Mouse (Mus musculus) common myeloid progenitor, adult 5-6 weeks (primary cell): Measurements from ENCODE around the gene Vmn2r80. TPM values are rescaled to one million over a fixed set of nuclear protein-coding genes. Genes with fewer than 3 reads are reported as not detected.
"Not testable (repeated sequence)": the region's sequence is repeated elsewhere in the genome, so short reads cannot be mapped to it uniquely, and the experiment has no call there.

Experiments
- ATAC-seq: replicated peaks from 2 replicates; pipeline ENCODE4 v1.8.0; 2016; ENCODE audit warnings: low read depth, mild to moderate bottlenecking, moderate TSS enrichment, inconsistent platforms; ENCODE audit not compliant: poor library complexity, severe bottlenecking
- total RNA-seq: library from RNA; stranded (forward); fragments of 200-1000, 187-1606 nt; gene quantifications from 2 replicates; pipeline ENCODE4 v1.2.3, GENCODE M21; 2017

Gene Vmn2r80
- not detected in 2 replicates for total RNA-seq

DNA sequence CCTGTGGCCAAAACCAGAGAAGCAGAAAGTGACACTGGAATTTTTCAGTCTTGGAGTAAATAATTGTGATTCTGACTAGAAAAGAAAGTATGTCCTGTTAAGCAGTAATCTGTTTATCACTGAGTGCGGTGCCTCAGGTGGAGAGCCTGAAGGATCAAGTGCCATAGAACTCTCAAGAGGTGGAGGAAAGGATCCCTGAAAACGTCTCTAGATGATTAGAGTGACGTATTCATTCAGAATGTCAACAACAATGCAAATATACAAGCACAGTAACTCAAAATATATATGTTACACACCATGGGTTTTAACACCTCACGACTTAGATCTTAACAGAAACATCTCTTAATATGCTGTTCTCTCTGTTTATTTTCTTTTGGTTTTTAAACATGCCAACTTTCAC is at the start of gene Vmn2r80:
TSS of gene Vmn2r80 (plus strand) at position 301 of the 400 bp plus-strand sequence.
- not testable (repeated sequence) for ATAC-seq

DNA sequence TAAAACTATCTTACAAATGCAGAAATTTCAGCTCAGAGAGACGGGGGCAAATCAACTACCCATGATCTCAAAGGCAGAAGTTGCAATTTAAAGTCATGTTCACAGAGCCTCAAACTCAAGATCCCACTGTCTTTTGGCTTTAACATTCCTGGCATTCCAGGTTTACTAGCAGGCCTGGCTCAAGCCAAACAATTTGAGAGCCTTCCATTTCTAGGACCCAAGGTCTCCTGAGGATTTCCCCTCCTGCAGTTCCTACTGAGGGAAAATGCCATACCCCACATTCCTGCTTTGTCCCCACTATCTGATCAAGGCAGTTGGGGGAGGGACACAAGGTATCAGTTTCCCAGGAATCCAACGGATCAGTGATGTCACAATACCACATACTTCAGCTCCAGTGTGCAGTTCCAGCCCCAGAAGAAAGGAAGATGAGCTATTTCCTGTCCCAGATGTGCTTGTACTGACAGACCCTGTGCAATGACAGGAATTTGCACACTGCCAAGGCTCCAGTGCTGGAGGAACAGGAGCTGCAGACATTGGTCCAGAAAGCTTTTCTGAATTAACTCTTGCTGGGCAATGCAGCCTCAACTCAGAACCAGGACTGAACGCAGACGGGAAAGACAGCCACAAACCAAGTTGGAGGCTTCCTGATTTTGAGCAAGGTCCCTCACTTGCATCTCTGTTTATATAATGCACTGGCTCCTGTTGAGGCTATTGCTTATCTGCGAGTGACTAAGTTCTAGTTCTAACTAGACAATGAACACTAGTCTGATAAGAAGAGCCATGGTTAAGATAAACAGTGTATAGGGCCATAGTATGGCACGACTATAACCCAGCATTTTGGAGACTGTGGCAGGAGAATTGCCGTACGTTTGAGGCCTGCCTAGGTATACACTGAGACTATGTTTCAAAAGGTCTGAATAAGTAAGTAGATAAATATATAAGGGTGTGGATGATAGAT is 42.0 kb upstream of the Vmn2r80 start:
- no peak for ATAC-seq

DNA sequence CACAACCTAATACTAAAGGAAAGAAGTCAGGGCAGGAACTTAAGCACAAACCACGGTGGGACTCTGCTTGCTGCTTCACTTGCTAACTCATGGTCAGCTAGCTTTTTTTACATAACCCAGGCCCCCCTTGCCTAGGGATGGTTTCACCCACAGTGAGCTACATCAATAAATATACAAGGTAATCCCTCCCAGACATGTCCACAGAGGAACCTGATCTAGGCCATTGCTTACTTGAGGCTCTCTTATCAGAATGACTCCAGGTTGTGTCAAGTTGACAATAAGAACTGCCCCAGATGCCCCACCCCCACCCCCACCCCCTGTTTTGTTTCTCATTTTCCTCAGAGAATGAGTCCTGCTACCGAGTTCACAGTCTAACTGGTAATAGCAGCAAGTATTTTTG is 41.0 kb upstream of the Vmn2r80 start:
- ATAC-seq = no peak

DNA sequence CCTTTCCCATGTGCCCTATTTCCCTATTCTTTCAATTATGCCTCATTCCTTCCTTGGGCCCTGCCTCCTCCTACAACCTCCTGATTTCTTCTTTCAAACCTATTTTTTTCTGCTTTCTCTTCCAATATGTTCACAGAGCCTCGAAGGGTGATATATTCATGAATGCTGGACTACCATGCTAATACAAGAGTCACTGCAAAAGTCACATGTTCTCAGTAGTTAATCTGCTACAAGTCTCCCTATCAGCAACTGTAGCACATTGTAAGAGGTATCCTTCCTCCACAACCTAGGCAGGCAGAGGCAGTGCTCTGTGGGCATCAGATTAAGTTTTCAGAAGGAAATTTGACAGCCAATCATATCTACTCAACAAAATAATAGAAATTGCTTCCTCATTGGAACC is 39.4 kb upstream of the Vmn2r80 start:
- ATAC-seq = no peak

DNA sequence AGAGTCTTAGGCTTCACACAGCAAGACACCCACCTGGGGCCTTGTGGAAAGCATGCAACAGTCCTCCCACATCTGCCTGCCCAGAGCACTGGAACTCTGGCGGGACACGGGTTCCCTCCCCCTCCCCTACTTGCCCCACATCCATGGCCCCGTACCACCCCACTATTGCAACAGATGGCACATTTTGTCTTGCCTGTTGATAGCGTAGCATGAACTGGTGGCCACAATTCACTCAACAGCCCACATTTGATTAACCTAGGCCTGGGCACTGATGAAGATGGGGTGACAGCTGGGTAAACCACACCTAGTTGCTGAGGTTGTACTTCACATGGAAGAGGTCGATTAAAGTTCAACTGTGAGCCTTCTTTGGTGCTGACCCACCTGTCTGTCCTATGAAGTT is 38.1 kb upstream of the Vmn2r80 start:
- no peak for ATAC-seq

DNA sequence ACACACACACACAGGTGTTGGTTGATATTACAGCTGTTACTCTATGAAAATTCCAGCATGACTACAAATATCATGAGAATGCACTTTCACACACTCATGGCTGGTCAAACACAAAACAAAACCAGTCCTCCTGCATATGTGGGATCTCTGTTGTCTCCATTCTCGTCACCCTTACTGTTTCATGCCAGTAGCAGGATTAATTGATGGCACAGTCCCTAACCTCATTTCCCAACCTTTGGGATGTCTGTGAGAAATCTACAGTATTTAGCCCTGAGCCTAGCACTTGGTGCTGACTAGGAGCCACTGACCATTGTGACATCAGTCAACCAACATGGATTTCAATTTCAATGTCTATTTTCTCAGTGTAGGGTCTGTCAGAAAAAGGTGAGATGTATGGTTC is 33.5 kb upstream of the Vmn2r80 start:
- ATAC-seq = no peak

DNA sequence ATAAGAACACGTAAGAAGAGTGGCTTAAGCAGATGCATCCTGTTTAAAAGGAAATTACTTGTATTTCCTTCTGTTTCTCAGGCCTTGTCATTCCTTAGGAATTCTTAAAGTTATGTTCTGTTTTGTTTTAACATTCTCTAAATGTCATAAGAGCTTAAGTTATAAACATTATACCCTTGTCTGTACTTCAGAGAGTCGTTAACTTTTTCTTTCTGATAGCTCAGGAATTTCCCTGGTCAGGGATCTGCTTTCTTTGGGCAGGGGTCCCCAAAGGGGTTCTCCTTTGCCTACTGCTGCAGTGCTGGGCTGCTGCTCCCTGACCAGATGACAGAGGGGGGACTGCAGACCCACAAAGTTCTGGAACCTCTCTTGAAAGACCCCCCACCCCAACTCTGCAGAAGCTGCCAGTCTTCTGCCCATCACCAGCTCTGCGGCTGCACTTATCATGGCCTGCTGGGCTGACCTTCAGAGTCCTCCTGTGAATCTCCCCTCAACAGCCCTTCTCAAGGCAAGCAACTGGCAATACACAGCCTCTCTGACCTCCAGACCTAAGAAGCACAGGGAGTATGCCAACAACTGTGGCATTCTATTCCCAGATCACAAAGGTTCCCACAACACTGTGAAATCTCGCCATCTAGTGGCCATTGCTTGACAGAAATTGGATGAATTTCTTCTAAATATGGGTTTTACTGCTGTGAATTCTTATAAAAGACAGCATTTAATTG is 32.3 kb upstream of the Vmn2r80 start:
- ATAC-seq = peak; percentile 83

DNA sequence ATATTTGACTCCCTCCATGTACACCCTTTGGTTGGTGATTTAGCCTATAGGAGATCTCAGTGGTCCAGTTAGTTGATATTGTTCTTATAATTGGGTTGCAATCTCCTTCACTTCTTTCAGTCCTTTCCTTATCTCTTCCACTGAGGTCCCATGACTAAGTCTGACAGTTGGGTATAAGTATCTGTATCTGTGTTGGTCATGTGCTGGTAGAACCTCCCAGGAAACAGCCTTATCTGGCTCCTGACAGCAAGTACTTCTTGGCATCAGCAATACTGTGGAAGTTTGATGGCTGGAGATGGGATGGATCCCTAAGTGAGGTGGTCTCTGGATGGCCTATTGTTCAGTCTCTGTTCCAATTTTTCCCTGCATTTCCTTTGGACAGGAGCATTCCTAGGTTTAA is 3.0 kb downstream of the Vmn2r80 start:
- ATAC-seq = no peak

DNA sequence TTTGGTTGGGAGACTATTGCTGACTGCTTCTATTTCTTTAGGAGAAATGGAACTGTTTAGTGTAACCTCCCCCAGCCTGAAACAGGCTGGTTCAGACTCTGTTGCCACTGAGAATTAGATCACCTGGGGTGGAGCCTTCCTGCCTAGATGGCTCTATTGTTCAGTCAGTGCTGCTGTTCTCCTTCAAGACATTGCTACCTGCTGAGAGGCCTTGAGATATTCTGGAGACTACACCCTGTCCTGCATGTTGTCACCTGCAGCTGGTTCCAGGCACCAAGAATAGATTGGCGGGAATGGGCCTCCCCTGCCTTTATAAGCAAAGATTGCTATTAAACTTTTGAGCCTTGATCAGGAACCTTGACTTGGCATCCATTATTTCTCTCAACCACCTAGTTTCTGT is 51.4 kb downstream of the Vmn2r80 start:
- ATAC-seq = not testable (repeated sequence)

DNA sequence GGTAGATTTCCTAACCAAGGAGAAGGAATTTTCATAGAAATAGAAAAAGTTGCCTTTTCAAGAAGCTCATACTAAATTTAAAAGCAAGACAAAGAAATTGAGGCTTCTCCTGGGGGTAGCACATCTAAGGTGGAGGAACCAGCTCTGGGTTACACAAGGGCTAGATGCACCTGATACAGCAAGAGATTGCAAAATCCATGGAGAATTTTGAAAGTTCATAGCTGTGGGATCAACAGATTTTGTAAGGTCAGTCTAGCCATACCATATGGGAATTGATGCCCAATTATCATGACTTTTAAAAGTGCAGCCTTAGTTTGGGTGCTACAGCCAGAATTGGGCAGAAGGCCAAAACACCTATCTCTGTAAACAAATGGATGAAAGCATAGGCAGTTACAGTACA is 71.9 kb downstream of the Vmn2r80 start:
- ATAC-seq = no peak

DNA sequence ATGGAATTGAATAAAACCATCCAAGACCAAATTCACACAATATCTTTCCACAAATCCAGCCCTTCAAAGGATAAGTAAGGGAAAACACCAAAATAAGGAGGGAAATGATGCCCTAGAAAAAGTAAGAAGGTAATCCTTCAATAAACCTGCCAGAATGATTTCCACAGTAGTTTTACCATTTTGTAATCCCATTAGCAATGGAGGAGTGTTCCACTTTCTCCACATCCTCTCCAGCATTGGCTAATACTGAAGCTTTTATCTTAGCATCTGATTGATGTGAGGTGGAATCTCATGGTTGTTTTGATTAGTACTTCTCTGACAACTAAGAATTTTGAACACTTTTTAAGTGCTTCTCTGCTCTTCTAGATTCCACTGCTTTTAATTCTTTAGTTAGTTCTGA is 73.0 kb downstream of the Vmn2r80 start:
- ATAC-seq = no peak

DNA sequence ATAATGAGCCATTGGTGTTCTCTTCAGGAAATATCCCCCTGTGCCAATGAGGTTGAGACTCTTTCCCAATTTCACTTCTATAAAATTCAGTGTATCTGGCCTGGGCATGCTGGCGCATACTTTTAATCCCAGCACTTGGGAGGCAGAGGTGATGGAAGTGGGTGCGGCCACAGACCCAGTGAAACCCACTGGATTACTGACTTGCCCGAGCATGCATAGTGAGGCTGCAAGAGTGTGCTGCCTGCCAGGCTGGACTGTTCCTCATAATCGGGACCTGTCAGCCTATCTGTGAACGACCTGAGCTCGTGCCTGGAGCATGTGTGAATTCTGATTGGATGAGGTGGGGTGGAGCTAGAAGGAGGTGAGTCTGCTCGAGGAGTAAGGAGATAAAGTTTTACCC is 73.6 kb downstream of the Vmn2r80 start:
- no peak for ATAC-seq

Other genes with a start within 250 kb of the Vmn2r80 start
- not detected in 2 replicates for gene Olfr1354, start 235.6 kb upstream of the Vmn2r80 start, total RNA-seq
- not detected in 2 replicates for gene Olfr8, start 198.1 kb upstream of the Vmn2r80 start, total RNA-seq
- not detected in 2 replicates for gene Olfr1353, start 185.5 kb upstream of the Vmn2r80 start, total RNA-seq
- gene Olfr1352, start 167.7 kb upstream of the Vmn2r80 start, total RNA-seq = not detected in 2 replicates
- gene Olfr1351, start 136.3 kb upstream of the Vmn2r80 start, total RNA-seq = not detected in 2 replicates
- not detected in 2 replicates for gene Olfr57, start 120.0 kb upstream of the Vmn2r80 start, total RNA-seq
- gene 2610008E11Rik, start 51.2 kb upstream of the Vmn2r80 start, total RNA-seq = 22.5 and 23.9 TPM in 2 replicates
- not detected in 2 replicates for gene Vmn2r81, start 98.9 kb downstream of the Vmn2r80 start, total RNA-seq
- not detected in 2 replicates for gene Vmn2r82, start 207.8 kb downstream of the Vmn2r80 start, total RNA-seq